Mouse (Mus musculus) lung, adult 2 months (tissue): Measurements from ENCODE around the gene Pax1. TPM values are rescaled to one million over a fixed set of nuclear protein-coding genes. Genes with fewer than 3 reads are reported as not detected.

Source experiments
- DNase-seq: peaks from one replicate; pipeline ENCODE4 v3.0.0; 2022
- H3K4me1 ChIP-seq: fragments of 200-500 bp; 2 replicates; pipeline ENCODE4 v1.6.1; 2011; ENCODE audit warnings: low read length; ENCODE audit not compliant: control insufficient read depth, insufficient read depth
- H3K4me3 ChIP-seq: fragments of 200-500 bp; replicated peaks from 2 replicates; pipeline ENCODE3; 2011; ENCODE audit warnings: low read depth, mild to moderate bottlenecking, control low read depth, low read length; ENCODE audit errors: extremely low read depth
- CTCF ChIP-seq: fragments of 200-500 bp; IDR thresholded peaks from 2 replicates; pipeline ENCODE4 v1.5.1; 2011; ENCODE audit warnings: mild to moderate bottlenecking, low read length, control low read depth; ENCODE audit not compliant: insufficient read depth
- POLR2A ChIP-seq: fragments of 200-500 bp; IDR thresholded peaks from 2 replicates; pipeline ENCODE4 v1.6.1; 2011; ENCODE audit warnings: low read depth, mild to moderate bottlenecking, control low read depth, low read length, borderline replicate concordance; ENCODE audit errors: extremely low read depth
- WGBS: fragments of 180-500 bp; shearing (Covaris S2); methylation state at CpG from one replicate; pipeline ENCODE4 v1.1.7; 2018; 5-methylcytosine and 5-hydroxymethylcytosine counted together
- polyA plus RNA-seq: library from polyadenylated mRNA; depleted of rRNA; stranded (reverse); fragments of >200 nt; gene quantifications from 2 replicates; pipeline ENCODE4 v1.2.3, GENCODE M21; 2012; rRNA removed

The Pax1 gene
- polyA plus RNA-seq, 1 experiment: 0.06 TPM

DNA sequence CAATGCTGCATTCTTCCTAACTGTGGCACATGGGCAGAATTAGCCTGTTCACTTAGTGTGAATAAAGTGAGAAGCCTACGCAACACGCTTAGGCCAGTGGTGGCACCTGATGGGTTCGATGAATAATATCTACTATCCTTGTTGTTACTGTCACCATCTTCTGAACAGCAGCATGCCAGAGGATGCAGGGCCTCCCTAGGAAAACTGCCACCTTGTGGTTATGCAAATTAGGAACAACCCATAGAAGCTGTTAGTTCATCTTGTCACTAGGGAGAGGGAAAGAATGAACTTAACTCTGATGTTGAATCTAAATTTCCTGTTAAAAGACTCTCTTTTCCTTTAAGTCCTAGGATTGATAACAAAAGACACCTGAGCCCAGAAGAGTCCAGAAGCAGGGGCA, 53.3 kb downstream of the Pax1 start:
- WGBS: 88% methylated on average over 3 of the region's 3 CpGs

GRCm38 (mm10) chr2:147424582-147425255, 63.0 kb downstream of the Pax1 start:
- DNase-seq: no peak
- H3K4me3 ChIP-seq: no peak overlapping the region
- no peak for TF ChIP-seq POLR2A
- TF ChIP-seq CTCF: no peak
- 43% methylated on average over 10 of the region's 10 CpGs for WGBS
- no peaks in the 10 kb centered on the region for H3K4me1 ChIP-seq

More for the DNA sequence above, 53.3 kb downstream of the Pax1 start:
- Histone ChIP-seq H3K4me3 (no peak overlapping the region), H3K4me1 (no peaks in the 10 kb centered on the region)
- no peak for TF ChIP-seq CTCF
- TF ChIP-seq POLR2A: no peak
- no peak for DNase-seq

- TF ChIP-seq CTCF: no peak
- no peak for TF ChIP-seq POLR2A
- no peak overlapping the region for H3K4me3 ChIP-seq
- 11% methylated on average over 1 of the region's 1 CpGs for WGBS
- DNase-seq: no peak
- no peaks in the 10 kb centered on the region for H3K4me1 ChIP-seq
Observed at GRCm38 (mm10) chr2:147429607-147430356, 68.1 kb downstream of the Pax1 start.

- peak; percentile 12 for DNase-seq
- H3K4me1 ChIP-seq: no peaks in the 10 kb centered on the region
Observed at GRCm38 (mm10) chr2:147433120-147433519, 71.4 kb downstream of the Pax1 start.

More at GRCm38 (mm10) chr2:147433120-147433519, 71.4 kb downstream of the Pax1 start:
- peak; percentile 55 for TF ChIP-seq CTCF
- TF ChIP-seq POLR2A: no peak
- WGBS: 24% methylated on average over 5 of the region's 5 CpGs
- H3K4me3 ChIP-seq: no peak overlapping the region

Other genes with a start within 250 kb of the Pax1 start
- not detected in 2 replicates for gene Nkx2-2, start 167.7 kb upstream of the Pax1 start, polyA plus RNA-seq